Mouse (Mus musculus) limb, embryonic 14.5 days (tissue): ENCODE data around the gene Ctnnbip1. TPM values are rescaled to one million over a fixed set of nuclear protein-coding genes. Genes with fewer than 3 reads are reported as not detected.

Experiments used
- ATAC-seq: fragments of 200-750 bp; cut with Nextera tagmentation; 2 replicates; pipeline ENCODE4 v1.8.0; 2017; ENCODE audit warnings: low read depth, moderate number of reproducible peaks, moderate TSS enrichment; ENCODE audit not compliant: low FRiP score
- DNase-seq: peaks from one replicate; pipeline ENCODE4 v3.0.0-alpha.2; 2015; ENCODE audit warnings: low spot score
- H3K27ac ChIP-seq: fragments of 300-500 bp; sonication (generic); replicated peaks from 2 replicates; pipeline ENCODE4 v1.5.1; 2014; ENCODE audit warnings: low read depth, mild to moderate bottlenecking, low read length, moderate library complexity, mixed read lengths
- H3K27me3 ChIP-seq: fragments of 300-500 bp; sonication (generic); 2 replicates; pipeline ENCODE4 v1.6.1; 2014; ENCODE audit warnings: low read length, mixed read lengths; ENCODE audit not compliant: control insufficient read depth, insufficient read depth
- H3K36me3 ChIP-seq: fragments of 300-500 bp; sonication (generic); 2 replicates; pipeline ENCODE4 v1.6.1; 2014; ENCODE audit warnings: mild to moderate bottlenecking, low read length, moderate library complexity, mixed read lengths; ENCODE audit not compliant: control insufficient read depth, insufficient read depth
- H3K4me1 ChIP-seq: fragments of 300-500 bp; sonication (generic); 2 replicates; pipeline ENCODE4 v1.6.1; 2014; ENCODE audit warnings: antibody characterized with exemption, low read length, mixed read lengths; ENCODE audit not compliant: control insufficient read depth, insufficient read depth
- H3K4me2 ChIP-seq: fragments of 300-500 bp; sonication (generic); replicated peaks from 2 replicates; pipeline ENCODE4 v1.6.1; 2014; ENCODE audit warnings: low read depth, mild to moderate bottlenecking, low read length, moderate library complexity; ENCODE audit not compliant: severe bottlenecking
- H3K4me3 ChIP-seq: fragments of 300-500 bp; sonication (generic); replicated peaks from 2 replicates; pipeline ENCODE4 v1.5.1; 2014; ENCODE audit warnings: low read length
- H3K9ac ChIP-seq: fragments of 300-500 bp; sonication (generic); 2 replicates; pipeline ENCODE4 v1.6.1; 2014; ENCODE audit warnings: mild to moderate bottlenecking, low read depth, low read length, moderate library complexity; ENCODE audit not compliant: severe bottlenecking
- H3K9me3 ChIP-seq: fragments of 300-500 bp; sonication (generic); 2 replicates; pipeline ENCODE4 v1.6.1; 2016; ENCODE audit warnings: low read length; ENCODE audit not compliant: control insufficient read depth
- POLR2A ChIP-seq: fragments of 200-500 bp; IDR thresholded peaks from 2 replicates; pipeline ENCODE4 v1.8.0; 2012; ENCODE audit warnings: inconsistent platforms, mild to moderate bottlenecking, moderate library complexity, borderline replicate concordance; ENCODE audit not compliant: insufficient read depth, insufficient read length; ENCODE audit errors: extremely low read depth
- WGBS: fragments of 180-500 bp; shearing (Covaris S2); extraction: QIAGEN DNeasy Blood & Tissue Kit; methylation state at CpG from one replicate; pipeline ENCODE4 v1.1.7; 2014; 5-methylcytosine and 5-hydroxymethylcytosine counted together
- polyA plus RNA-seq, 2 experiments: library from polyadenylated mRNA; depleted of rRNA in 1 of 2; stranded (reverse) in 1 of 2; unstranded in 1 of 2; fragments of >200 nt; fragmentation: Nextera tagmentation in 1 of 2; extraction: Ambion mirVana in 1 of 2; gene quantifications; 2 replicates each; pipeline versions ENCODE4 v1.2.1 to v1.2.3; 2012 to 2014

Gene Ctnnbip1
- polyA plus RNA-seq, 2 experiments = 39.3 to 73.6 TPM

DNA sequence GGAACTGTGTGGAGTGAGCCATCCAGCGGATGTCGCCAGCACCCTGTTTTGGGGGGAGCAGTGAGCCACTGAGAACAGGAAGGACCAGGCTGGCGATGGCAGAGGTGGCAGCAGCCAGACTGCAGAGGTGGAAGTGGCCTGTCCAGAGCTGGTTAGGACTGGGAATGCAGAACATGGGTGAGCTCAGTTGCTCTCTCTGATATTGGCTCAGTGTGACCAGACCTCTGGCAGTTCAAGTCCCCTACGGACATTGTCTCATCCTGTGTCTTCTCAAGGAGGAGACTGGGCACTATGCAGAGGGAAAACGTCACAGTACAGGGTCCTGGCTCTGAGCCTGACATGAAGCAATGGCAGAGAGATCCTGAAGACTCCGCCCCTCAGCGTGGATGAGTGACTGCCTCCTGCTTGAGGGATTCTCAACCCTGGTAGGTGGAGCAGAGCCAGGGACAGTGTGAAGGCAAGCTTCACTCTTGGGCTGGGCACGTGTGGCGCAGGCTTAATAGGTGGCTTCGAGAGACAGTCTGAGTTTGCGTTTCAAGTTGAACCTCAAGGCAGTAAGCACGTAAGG lies 79.7 kb downstream of the Ctnnbip1 start:
- WGBS = 79% methylated on average over 12 of the region's 12 CpGs
- TF ChIP-seq POLR2A = no peak
- no peak for ATAC-seq
- no peak for DNase-seq
- Histone ChIP-seq H3K9me3 (no peaks in the 10 kb centered on the region), H3K27me3 (no peaks in the 10 kb centered on the region), H3K4me3 (no peak overlapping the region), H3K36me3 (no peaks in the 10 kb centered on the region), H3K9ac (no peak overlapping the region), H3K27ac (no peak overlapping the region), H3K4me1 (peaks cover 12% of the 10 kb centered on the region), H3K4me2 (no peak overlapping the region)

- H3K36me3 ChIP-seq = no peaks in the 10 kb centered on the region
- DNase-seq (no peak), ATAC-seq (no peak)
- no peak for TF ChIP-seq POLR2A
- no peak overlapping the region for H3K4me2 ChIP-seq
- H3K27me3 ChIP-seq = no peaks in the 10 kb centered on the region
- H3K4me1 ChIP-seq = peaks cover 12% of the 10 kb centered on the region
- WGBS = 89% methylated on average over 6 of the region's 6 CpGs
- H3K9me3 ChIP-seq = no peaks in the 10 kb centered on the region
- H3K27ac ChIP-seq = no peak overlapping the region
- no peak overlapping the region for H3K4me3 ChIP-seq
- no peak overlapping the region for H3K9ac ChIP-seq
Observed at GRCm38 (mm10) chr4:149599549-149599948, 81.5 kb downstream of the Ctnnbip1 start.

DNA sequence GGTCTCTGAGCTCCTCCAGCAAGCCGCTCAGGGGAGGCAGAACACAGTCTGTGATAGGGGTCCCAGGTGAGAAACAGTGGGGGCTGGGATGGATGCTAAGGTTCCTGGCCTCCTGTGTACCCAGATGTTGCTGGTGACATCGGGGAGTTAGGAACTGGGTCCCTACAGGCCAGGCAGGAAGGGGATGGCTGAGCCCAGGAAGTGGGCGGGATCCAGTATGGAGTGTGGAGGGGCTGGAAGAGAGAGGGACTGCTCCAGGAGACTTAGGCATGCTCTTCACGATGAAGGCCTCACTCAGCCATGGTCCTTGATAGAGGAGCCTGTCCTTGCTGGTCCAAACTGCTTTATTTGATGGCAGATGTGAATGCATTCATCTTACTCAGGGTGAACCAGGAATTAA lies 82.1 kb downstream of the Ctnnbip1 start:
- Histone ChIP-seq H3K9ac (no peak overlapping the region), H3K4me2 (no peak overlapping the region), H3K4me1 (peaks cover 12% of the 10 kb centered on the region), H3K27me3 (no peaks in the 10 kb centered on the region), H3K36me3 (no peaks in the 10 kb centered on the region), H3K4me3 (no peak overlapping the region), H3K9me3 (no peaks in the 10 kb centered on the region), H3K27ac (no peak overlapping the region)
- 84% methylated on average over 4 of the region's 4 CpGs for WGBS
- TF ChIP-seq POLR2A = no peak
- no peak for ATAC-seq
- DNase-seq = no peak

DNA sequence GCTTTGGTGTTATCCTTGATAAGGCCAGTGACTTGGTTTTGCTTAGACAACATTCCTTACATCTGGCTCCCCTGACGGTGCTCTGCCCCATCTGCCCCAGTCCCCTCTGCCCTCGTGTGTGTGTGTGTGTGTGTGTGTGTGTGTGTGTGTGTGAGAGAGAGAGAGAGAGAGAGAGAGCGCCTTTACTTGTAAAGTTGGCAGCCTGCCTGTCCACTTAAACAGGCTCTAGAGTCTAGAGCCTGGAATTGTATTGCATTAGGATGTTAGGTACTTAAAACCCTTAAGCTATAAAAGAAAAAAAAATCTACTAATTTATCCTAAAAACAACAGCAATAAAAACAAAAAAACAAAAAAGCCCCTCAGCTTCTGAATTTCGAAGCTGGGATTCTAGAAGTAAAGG lies 83.4 kb downstream of the Ctnnbip1 start:
- DNase-seq (no peak), ATAC-seq (no peak)
- Histone ChIP-seq H3K27me3 (no peaks in the 10 kb centered on the region), H3K27ac (no peak overlapping the region), H3K36me3 (no peaks in the 10 kb centered on the region), H3K4me3 (no peak overlapping the region), H3K4me1 (peaks cover 12% of the 10 kb centered on the region), H3K9ac (no peak overlapping the region), H3K4me2 (no peak overlapping the region), H3K9me3 (no peaks in the 10 kb centered on the region)
- 22% methylated on average over 4 of the region's 4 CpGs for WGBS
- TF ChIP-seq POLR2A = no peak

DNA sequence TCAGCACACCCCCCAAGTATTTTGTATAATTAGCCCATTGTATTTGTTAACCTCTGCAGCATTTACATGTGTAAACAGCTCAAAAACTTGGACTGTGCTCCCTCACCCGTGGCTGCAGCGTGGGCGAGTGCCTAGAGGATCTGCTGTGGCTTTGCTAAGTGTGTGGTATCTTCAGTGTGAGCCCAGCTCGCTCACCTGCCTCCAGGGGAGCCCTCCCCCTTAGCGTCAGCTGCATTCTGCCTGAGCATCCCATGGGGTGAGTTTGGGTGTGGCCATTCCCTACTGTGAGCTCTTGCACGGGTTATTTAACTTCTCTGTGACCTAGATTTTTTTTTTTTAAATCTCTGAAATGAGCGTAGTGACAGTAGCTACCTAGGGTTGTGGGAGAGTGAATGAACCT lies 84.2 kb downstream of the Ctnnbip1 start:
- Histone ChIP-seq H3K36me3 (no peaks in the 10 kb centered on the region), H3K4me2 (no peak overlapping the region), H3K9ac (no peak overlapping the region), H3K4me1 (peaks cover 16% of the 10 kb centered on the region), H3K9me3 (no peaks in the 10 kb centered on the region), H3K27me3 (no peaks in the 10 kb centered on the region), H3K4me3 (no peak overlapping the region), H3K27ac (no peak overlapping the region)
- TF ChIP-seq POLR2A = no peak
- ATAC-seq (no peak), DNase-seq (no peak)
- WGBS = 56% methylated on average over 7 of the region's 7 CpGs

- no peak overlapping the region for H3K27ac ChIP-seq
- no peak for DNase-seq
- WGBS = 43% methylated on average over 1 of the region's 1 CpGs
- no peaks in the 10 kb centered on the region for H3K9me3 ChIP-seq
- H3K4me1 ChIP-seq = peaks cover 29% of the 10 kb centered on the region
- H3K9ac ChIP-seq = no peak overlapping the region
- no peak for ATAC-seq
- TF ChIP-seq POLR2A = no peak
- no peak overlapping the region for H3K4me2 ChIP-seq
- H3K4me3 ChIP-seq = no peak overlapping the region
- H3K36me3 ChIP-seq = no peaks in the 10 kb centered on the region
- no peaks in the 10 kb centered on the region for H3K27me3 ChIP-seq
Observed at GRCm38 (mm10) chr4:149603860-149604259, 85.8 kb downstream of the Ctnnbip1 start.
